In the genomic region with DNA sequence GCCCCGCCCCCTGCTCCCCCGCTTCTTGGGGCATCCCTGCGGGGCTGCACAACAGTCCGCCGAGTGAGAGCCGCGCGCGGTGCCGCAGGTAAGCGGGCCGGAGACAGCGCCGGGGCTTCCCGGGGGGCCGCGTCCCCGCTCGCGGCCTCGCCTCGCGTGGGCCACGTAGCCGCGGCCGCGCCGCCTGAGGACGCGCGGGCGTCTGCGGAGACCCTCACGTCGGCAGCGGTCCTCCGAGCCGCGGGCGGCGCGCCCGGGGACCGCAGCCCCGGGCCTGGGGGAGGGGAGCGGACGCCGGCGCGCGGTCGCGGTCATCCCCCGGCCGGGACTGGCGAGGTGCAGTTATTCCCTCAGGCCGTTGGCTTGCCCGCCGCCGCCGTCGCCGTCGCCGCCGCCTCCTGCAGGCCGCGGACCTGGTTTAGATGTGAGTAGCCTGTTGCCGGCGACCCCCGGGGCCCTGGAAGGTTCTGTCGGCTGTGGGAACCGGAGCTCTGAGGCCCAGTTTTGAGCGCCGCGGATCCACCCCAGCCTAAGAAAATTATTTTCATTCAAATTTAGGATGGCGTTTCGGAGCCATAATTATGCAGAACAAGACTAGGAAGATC, we compare ENCODE assay signal across 8 mouse cellular contexts. TPM values are rescaled to one million over a fixed set of nuclear protein-coding genes. Genes with fewer than 3 reads are reported as not detected.
DNase-seq lines count a peak whose midpoint lies in the region; ATAC-seq and TF ChIP-seq lines count a peak whose summit lies in the region.

No protein-coding gene starts in this region.

- H3K4me2 ChIP-seq in neural tube, embryonic 11.5 days (ENCODE audit: low read depth): peak overlapping the region; percentile 83
- peak overlapping the region; percentile 74 for H3K4me2 ChIP-seq in hindbrain, postnatal 0 days (ENCODE audit: low read depth, low read length)

- peak; percentile 8; the same call in 1 of the 2 replicates for ATAC-seq in cerebellum, adult (ENCODE audit: insufficient number of reproducible peaks, low FRiP score, low TSS enrichment)
- ATAC-seq in neural tube, embryonic 11.5 days (ENCODE audit: insufficient read depth, low FRiP score, low TSS enrichment): no peak; the same call in 1 of the 2 replicates
- ATAC-seq in hindbrain, postnatal 0 days: no peak
- ATAC-seq in erythroid progenitor cell, adult 5-6 weeks (replicated peaks; ENCODE audit: low FRiP score, poor library complexity, severe bottlenecking): no peak

- under 1% methylated on average over 54 of the region's 79 CpGs for WGBS in neural tube, embryonic 11.5 days
- under 1% methylated on average over 79 of the region's 79 CpGs for WGBS in embryonic facial prominence, embryonic 10.5 days
- under 1% methylated on average over 66 of the region's 79 CpGs for WGBS in hindbrain, postnatal 0 days

- peak overlapping the region; percentile 86 for H3K4me3 ChIP-seq in neural tube, embryonic 11.5 days (ENCODE audit: low read depth, low read length)
- peak overlapping the region; percentile 93 for H3K4me3 ChIP-seq in embryonic facial prominence, embryonic 10.5 days
- H3K4me3 ChIP-seq in hindbrain, postnatal 0 days (ENCODE audit: low read length): peak overlapping the region; percentile 92

- no peak for TF ChIP-seq CTCF in hindbrain, postnatal 0 days (IDR thresholded peaks at IDR 0.05; ENCODE audit: low read depth)

- no peaks in the 10 kb centered on the region for H3K27me3 ChIP-seq in neural tube, embryonic 11.5 days (ENCODE audit: control insufficient read depth, insufficient read depth, low read length)
- peaks cover 6% of the 10 kb centered on the region for H3K27me3 ChIP-seq in embryonic facial prominence, embryonic 10.5 days (replicated peaks; ENCODE audit: low read depth, poor library complexity, severe bottlenecking)
- H3K27me3 ChIP-seq in hindbrain, postnatal 0 days (ENCODE audit: insufficient read depth, low read length): no peaks in the 10 kb centered on the region

- peak overlapping the region; percentile 90 for H3K27ac ChIP-seq in neural tube, embryonic 11.5 days (ENCODE audit: low read depth, low read length)
- peak overlapping the region; percentile 98 for H3K27ac ChIP-seq in embryonic facial prominence, embryonic 10.5 days (replicated peaks)
- peak overlapping the region; percentile 93 for H3K27ac ChIP-seq in hindbrain, postnatal 0 days

- H3K9ac ChIP-seq in neural tube, embryonic 11.5 days (ENCODE audit: low read length): peak overlapping the region; percentile 86
- H3K9ac ChIP-seq in hindbrain, postnatal 0 days (replicated peaks; ENCODE audit: low read length): peak overlapping the region; percentile 89

- DNase-seq in cerebellum, adult 9-11 months: no peak
- DNase-seq in neural tube, embryonic 11.5 days (ENCODE audit: low spot score): no peak
- no peak for DNase-seq in neural tube, embryonic 10.5 days (ENCODE audit: extremely low spot score, low spot score)
- peak; percentile 72 for DNase-seq in embryonic facial prominence, embryonic 10.5 days (ENCODE audit: low spot score)
- DNase-seq in hindbrain, postnatal 0 days (ENCODE audit: low spot score): no peak
- DNase-seq in lung, postnatal 14 days: peak; percentile 22

- peaks cover 9% of the 10 kb centered on the region for H3K4me1 ChIP-seq in neural tube, embryonic 11.5 days (ENCODE audit: control insufficient read depth, insufficient read depth, low read length)
- peaks cover 30% of the 10 kb centered on the region for H3K4me1 ChIP-seq in embryonic facial prominence, embryonic 10.5 days
- peaks cover 10% of the 10 kb centered on the region for H3K4me1 ChIP-seq in hindbrain, postnatal 0 days (ENCODE audit: insufficient read depth, low read length)

- H3K36me3 ChIP-seq in neural tube, embryonic 11.5 days (ENCODE audit: control insufficient read depth, insufficient read depth, low read length): no peaks in the 10 kb centered on the region
- H3K36me3 ChIP-seq in embryonic facial prominence, embryonic 10.5 days (replicated peaks): no peaks in the 10 kb centered on the region; the same call in 1 of the 2 replicates
- no peaks in the 10 kb centered on the region for H3K36me3 ChIP-seq in hindbrain, postnatal 0 days (ENCODE audit: insufficient read depth, low read length)

- no peaks in the 10 kb centered on the region for H3K9me3 ChIP-seq in neural tube, embryonic 11.5 days (ENCODE audit: control insufficient read depth, low read length)
- no peaks in the 10 kb centered on the region for H3K9me3 ChIP-seq in embryonic facial prominence, embryonic 10.5 days
- no peaks in the 10 kb centered on the region for H3K9me3 ChIP-seq in hindbrain, postnatal 0 days (ENCODE audit: low read length)

RNA-seq across cellular contexts. Expression of gene Lpin2, which starts 1.4 kb away (rescaled TPM):
- polyA plus RNA-seq in neural tube, embryonic 11.5 days (2014; fragmentation: Nextera tagmentation; extraction: Ambion mirVana): 37.4 and 38.3 TPM in 2 replicates
- polyA plus RNA-seq in embryonic facial prominence, embryonic 10.5 days (2016; fragmentation: Nextera tagmentation; extraction: Ambion mirVana): 42.1 and 45.2 TPM in 2 replicates
- total RNA-seq in hindbrain, postnatal 0 days (2014; rRNA removed): 48.9 and 49.8 TPM in 2 replicates
- polyA plus RNA-seq in hindbrain, postnatal 0 days (2015; fragmentation: Nextera tagmentation; extraction: Ambion mirVana): 39.5 and 39.9 TPM in 2 replicates
- total RNA-seq in erythroid progenitor cell, adult 5-6 weeks (2015; ENCODE audit: low replicate concordance): 68.8 and 90.1 TPM in 2 replicates
- 101 and 122 TPM in 2 replicates for total RNA-seq in erythroid progenitor cell, adult 5-6 weeks (2017; ENCODE audit: low replicate concordance)

Comparison
In these comparisons a context has a peak if more than half of its experiments do, and no peak if none do; other contexts are left out.
1. DNase-seq: peak in embryonic facial prominence, embryonic 10.5 days (single experiment) and lung, postnatal 14 days (single experiment); none in cerebellum, adult 9-11 months (single experiment), neural tube, embryonic 11.5 days (single experiment), neural tube, embryonic 10.5 days (single experiment) and hindbrain, postnatal 0 days (single experiment).
2. Peak in every context shown above with its lines, with median percentiles within 50 percentile points of each other: H3K27ac ChIP-seq and H3K4me3 ChIP-seq.